Mouse (Mus musculus) kidney, embryonic 16.5 days (tissue): ENCODE measurements around the gene Trim60. TPM values are rescaled to one million over a fixed set of nuclear protein-coding genes. Genes with fewer than 3 reads are reported as not detected.
"Not testable (repeated sequence)": the region's sequence is repeated elsewhere in the genome, so short reads cannot be mapped to it uniquely, and the experiment has no call there.

Source experiments
- ATAC-seq: fragments of 200-750 bp; cut with Nextera tagmentation; 2 replicates; pipeline ENCODE4 v1.8.0; 2017; ENCODE audit warnings: moderate TSS enrichment; ENCODE audit not compliant: low FRiP score, low TSS enrichment
- H3K27ac ChIP-seq: fragments of 300-500 bp; sonication (generic); 2 replicates; pipeline ENCODE4 v1.5.1; 2014; ENCODE audit warnings: low read length
- H3K27me3 ChIP-seq: fragments of 300-500 bp; sonication (generic); 2 replicates; pipeline ENCODE4 v1.6.1; 2014; ENCODE audit warnings: low read length, control low read depth, mixed read lengths; ENCODE audit not compliant: insufficient read depth
- H3K36me3 ChIP-seq: fragments of 300-500 bp; sonication (generic); 2 replicates; pipeline ENCODE4 v1.6.1; 2014; ENCODE audit warnings: low read length, control low read depth, mixed read lengths; ENCODE audit not compliant: insufficient read depth
- H3K4me1 ChIP-seq: fragments of 300-500 bp; sonication (generic); 2 replicates; pipeline ENCODE4 v1.6.1; 2014; ENCODE audit warnings: low read length, control low read depth, mixed read lengths; ENCODE audit not compliant: insufficient read depth
- H3K4me2 ChIP-seq: fragments of 300-500 bp; sonication (generic); replicated peaks from 2 replicates; pipeline ENCODE4 v1.6.1; 2014; ENCODE audit warnings: low read depth, low read length
- H3K4me3 ChIP-seq: fragments of 300-500 bp; sonication (generic); 2 replicates; pipeline ENCODE4 v1.5.1; 2014; ENCODE audit warnings: mild to moderate bottlenecking, low read length
- H3K9ac ChIP-seq: fragments of 300-500 bp; sonication (generic); replicated peaks from 2 replicates; pipeline ENCODE4 v1.6.1; 2014; ENCODE audit warnings: low read length
- H3K9me3 ChIP-seq: fragments of 300-500 bp; sonication (generic); 2 replicates; pipeline ENCODE4 v1.6.1; 2016; ENCODE audit warnings: low read length, control low read depth
- WGBS: fragments of 180-500 bp; shearing (Covaris S2); extraction: QIAGEN DNeasy Blood & Tissue Kit; methylation state at CpG from one replicate; pipeline ENCODE4 v1.1.7; 2014; 5-methylcytosine and 5-hydroxymethylcytosine counted together
- polyA plus RNA-seq: library from polyadenylated mRNA; unstranded; fragments of >200 nt; fragmentation: Nextera tagmentation; extraction: Ambion mirVana; gene quantifications from 2 replicates; pipeline ENCODE4 v1.2.1, GENCODE M21; 2015

The Trim60 gene
- polyA plus RNA-seq, 1 experiment from 2014 or later = 0.07 TPM

DNA sequence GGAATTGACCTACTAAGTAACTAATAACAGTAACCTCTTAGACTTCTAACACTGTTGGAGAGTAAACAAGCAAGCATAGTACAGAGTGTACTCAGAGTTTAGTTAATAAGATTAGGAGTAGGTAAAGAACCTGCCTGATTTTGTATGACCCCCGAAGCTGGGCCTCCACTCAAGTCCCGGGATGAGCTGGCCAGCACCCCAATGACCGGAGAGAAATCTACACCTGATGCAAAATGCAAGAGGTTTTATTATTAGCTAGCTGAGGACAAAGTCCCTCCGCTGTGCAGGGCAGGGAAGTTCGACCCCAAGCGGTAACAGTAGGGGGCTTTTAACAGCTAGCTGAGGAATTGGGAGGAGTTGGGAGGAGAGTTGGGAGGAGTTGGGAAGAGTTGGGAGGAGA, 10.8 kb downstream of the Trim60 start:
- H3K9me3 ChIP-seq, H3K27ac ChIP-seq, H3K27me3 ChIP-seq, H3K36me3 ChIP-seq, ATAC-seq, H3K4me3 ChIP-seq, H3K9ac ChIP-seq, H3K4me1 ChIP-seq, H3K4me2 ChIP-seq: not testable (repeated sequence)
- 81% methylated on average over 6 of the region's 6 CpGs for WGBS

DNA sequence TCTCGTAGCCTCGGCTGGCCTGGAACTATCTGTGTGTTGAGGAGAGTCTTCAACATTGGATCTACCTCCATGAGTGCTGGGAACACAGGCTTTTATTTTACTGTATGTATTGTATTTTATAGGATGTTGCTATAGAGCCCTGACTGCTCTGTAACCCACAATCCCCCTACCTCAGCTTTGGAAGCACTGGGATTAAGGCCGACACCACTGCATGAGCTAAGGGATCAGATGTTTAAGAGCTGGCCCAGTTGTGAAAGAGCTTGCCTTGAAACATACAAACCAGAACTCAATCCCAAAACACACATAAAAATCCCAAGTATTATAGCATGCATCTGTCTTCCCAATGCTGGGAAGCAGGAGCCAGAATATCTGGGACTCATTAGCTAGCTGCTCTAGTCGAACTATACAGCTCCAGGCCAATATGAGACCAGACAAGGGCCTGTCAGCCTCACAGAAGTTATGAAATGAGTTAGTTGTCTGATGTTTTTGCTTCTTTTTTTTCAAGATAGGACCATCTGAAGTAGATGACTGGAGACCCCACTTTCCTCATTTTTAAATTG, 19.5 kb downstream of the Trim60 start:
- H3K4me1 ChIP-seq = no peaks in the 10 kb centered on the region
- H3K4me2 ChIP-seq = no peak overlapping the region
- no peak overlapping the region for H3K27ac ChIP-seq
- WGBS = 89% methylated on average over 4 of the region's 4 CpGs
- no peaks in the 10 kb centered on the region for H3K36me3 ChIP-seq
- no peak overlapping the region for H3K9ac ChIP-seq
- H3K4me3 ChIP-seq = no peak overlapping the region
- H3K27me3 ChIP-seq = no peaks in the 10 kb centered on the region
- no peaks in the 10 kb centered on the region for H3K9me3 ChIP-seq
- ATAC-seq = no peak

DNA sequence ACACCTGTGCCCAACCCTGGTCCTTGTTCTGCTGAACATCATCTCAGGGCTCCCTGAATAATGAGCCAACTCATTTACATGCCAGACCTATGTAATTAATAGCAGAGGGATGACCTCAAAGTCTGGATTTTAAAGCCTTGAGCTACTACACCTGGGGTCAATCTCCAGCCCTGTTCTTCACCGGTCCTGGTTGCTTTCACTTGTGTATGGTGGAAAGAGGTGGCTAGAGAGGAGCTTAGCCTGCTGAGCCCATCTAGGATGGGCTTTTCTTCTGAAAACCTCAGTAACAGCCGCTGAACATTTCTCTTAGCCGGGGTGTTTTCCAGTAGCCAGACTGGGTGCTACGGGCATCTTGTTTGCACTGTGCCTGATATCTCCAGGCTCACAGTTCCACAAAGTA, 30.7 kb downstream of the Trim60 start, which contains the start of gene Trim75:
Gene Trim75 (minus strand): TSS at position 101 of the 400 bp plus-strand sequence.
- Histone ChIP-seq H3K4me1 (no peaks in the 10 kb centered on the region), H3K9ac (no peak within 1 kb of the TSS), H3K4me3 (no peak within 1 kb of the TSS), H3K9me3 (0 out of 2 replicates have a peak, but pooled peaks cover 2% of the 10 kb centered on the region), H3K4me2 (no peak within 1 kb of the TSS), H3K27ac (no peak within 1 kb of the TSS), H3K27me3 (no peaks in the 10 kb centered on the region), H3K36me3 (no peaks in the 10 kb centered on the region)
- no peak for ATAC-seq
- WGBS = 90% methylated on average over 4 of the region's 4 CpGs

DNA sequence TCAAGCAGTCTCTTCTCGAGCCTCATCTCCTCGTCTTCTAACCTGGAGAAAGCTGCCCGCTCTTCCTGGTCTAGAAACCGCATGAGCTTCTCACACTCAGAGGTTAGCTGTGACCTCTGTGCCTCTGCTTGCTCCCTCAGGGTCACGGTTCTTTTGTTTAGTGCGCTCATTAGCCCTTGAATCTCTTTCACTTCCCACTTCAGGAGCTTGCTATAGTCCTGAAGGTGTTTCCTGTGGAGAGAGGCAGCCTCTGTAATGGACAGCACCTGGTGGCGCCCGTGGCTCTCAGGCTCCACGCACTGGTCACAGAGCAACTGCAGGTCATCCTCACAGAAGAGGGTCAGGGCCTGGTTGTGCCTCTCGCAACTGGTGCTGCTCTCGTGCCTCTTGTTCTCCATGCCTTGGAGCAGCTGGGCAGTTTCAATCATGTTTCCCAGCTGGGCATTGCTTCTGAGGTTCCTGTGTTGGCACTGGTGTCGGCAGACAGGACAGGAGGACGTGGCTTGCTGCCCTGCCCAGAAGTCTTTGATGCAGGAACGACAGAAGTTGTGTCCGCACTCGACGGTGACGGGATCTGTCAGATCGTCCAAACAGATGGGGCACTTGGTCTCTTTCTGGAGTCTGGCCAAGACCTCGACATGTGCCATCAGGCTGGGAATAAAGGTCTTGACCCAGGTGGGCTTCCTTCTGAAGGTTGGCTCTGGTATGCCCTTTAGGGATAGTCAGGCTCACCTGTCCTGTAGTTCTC, 35.1 kb downstream of the Trim60 start:
- WGBS = 75% methylated on average over 20 of the region's 20 CpGs

DNA sequence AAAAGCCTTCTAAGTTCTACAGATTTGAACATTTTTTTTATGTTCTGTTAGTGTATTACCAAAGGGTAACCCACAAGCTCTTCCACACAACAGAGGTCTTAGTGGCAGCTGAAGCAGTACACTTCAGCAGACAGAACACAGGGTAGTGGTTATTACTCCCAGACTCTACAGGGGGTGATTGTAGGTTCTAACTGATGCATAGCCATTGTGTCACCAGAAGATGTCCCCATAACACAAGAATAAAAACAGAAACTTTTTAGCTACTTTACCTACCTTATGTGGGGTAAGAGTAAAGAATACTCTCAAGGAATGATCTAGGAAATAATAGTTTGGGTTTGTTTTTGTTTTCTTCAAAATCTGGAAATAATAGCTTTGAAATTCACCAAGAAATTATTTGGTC, 55.5 kb downstream of the Trim60 start:
- Histone ChIP-seq H3K4me1 (no peaks in the 10 kb centered on the region), H3K4me2 (no peak overlapping the region), H3K4me3 (no peak overlapping the region), H3K27ac (no peak overlapping the region), H3K9me3 (no peaks in the 10 kb centered on the region), H3K36me3 (peaks cover 21% of the 10 kb centered on the region), H3K9ac (no peak overlapping the region), H3K27me3 (no peaks in the 10 kb centered on the region)
- ATAC-seq = no peak

More for the DNA sequence above, 35.1 kb downstream of the Trim60 start:
- Histone ChIP-seq H3K4me1 (no peaks in the 10 kb centered on the region), H3K9ac (no peak overlapping the region), H3K9me3 (no peaks in the 10 kb centered on the region), H3K4me3 (no peak overlapping the region), H3K27ac (no peak overlapping the region), H3K36me3 (no peaks in the 10 kb centered on the region), H3K4me2 (no peak overlapping the region), H3K27me3 (no peaks in the 10 kb centered on the region)
- ATAC-seq = no peak

GRCm38 (mm10) chr8:64959025-64959424, 59.4 kb downstream of the Trim60 start:
- no peaks in the 10 kb centered on the region for H3K27me3 ChIP-seq
- 70% methylated on average over 9 of the region's 9 CpGs for WGBS

DNA sequence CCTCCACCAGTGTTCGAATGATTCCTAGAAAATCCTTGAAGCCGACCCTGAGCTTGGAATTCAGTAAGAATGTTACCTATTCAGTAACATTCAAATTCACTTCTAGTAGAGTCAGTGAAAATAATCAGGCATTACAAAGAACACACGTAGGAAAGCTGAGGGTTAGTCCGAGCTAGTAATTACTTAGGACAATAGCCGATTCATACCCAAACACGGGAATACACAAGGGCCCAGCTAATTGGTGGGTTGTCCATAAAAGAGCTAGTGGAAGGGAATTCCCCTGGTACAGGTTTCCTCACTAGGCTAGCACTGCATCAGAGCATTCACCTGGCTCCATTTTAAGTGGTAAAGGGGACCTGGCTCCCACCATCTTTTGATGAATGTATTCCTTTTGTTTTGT, 66.3 kb downstream of the Trim60 start:
- H3K27ac ChIP-seq = no peak overlapping the region
- H3K4me3 ChIP-seq = no peak overlapping the region
- no peaks in the 10 kb centered on the region for H3K36me3 ChIP-seq
- no peak for ATAC-seq
- no peak overlapping the region for H3K4me2 ChIP-seq
- no peaks in the 10 kb centered on the region for H3K4me1 ChIP-seq
- no peaks in the 10 kb centered on the region for H3K9me3 ChIP-seq
- no peak overlapping the region for H3K9ac ChIP-seq
- H3K27me3 ChIP-seq = no peaks in the 10 kb centered on the region
- 95% methylated on average over 6 of the region's 6 CpGs for WGBS

More at GRCm38 (mm10) chr8:64959025-64959424, 59.4 kb downstream of the Trim60 start:
- no peak for ATAC-seq
- Histone ChIP-seq H3K9ac (no peak overlapping the region), H3K36me3 (peaks cover 15% of the 10 kb centered on the region), H3K9me3 (no peaks in the 10 kb centered on the region), H3K4me2 (no peak overlapping the region), H3K27ac (no peak overlapping the region), H3K4me3 (no peak overlapping the region), H3K4me1 (no peaks in the 10 kb centered on the region)

Other genes with a start within 250 kb of the Trim60 start
- 6.7 and 6.9 TPM in 2 replicates for gene Klhl2, start 168.6 kb downstream of the Trim60 start, polyA plus RNA-seq
- 33.1 and 34.4 TPM in 2 replicates for gene Tmem192, start 71.4 kb downstream of the Trim60 start, polyA plus RNA-seq
- 0.09 TPM in 1 of 2 replicates, not detected in the other for gene Trim75, start 30.8 kb downstream of the Trim60 start, polyA plus RNA-seq
- gene Trim61, start 61 bp downstream of the Trim60 start, polyA plus RNA-seq = 0.15 and 0.57 TPM in 2 replicates
- gene Apela, start 18.8 kb upstream of the Trim60 start, polyA plus RNA-seq = 13.8 and 18.9 TPM in 2 replicates
- gene Gm10663, start 56.4 kb upstream of the Trim60 start, polyA plus RNA-seq = not detected in 2 replicates
- gene BC030870, start 111.0 kb upstream of the Trim60 start, polyA plus RNA-seq = 0.15 and 0.17 TPM in 2 replicates